26 mouse cellular contexts compared by ENCODE assay signal in genomic region chr2:129537360-129537759, GRCm38 (mm10). TPM values are rescaled to one million over a fixed set of nuclear protein-coding genes. Genes with fewer than 3 reads are reported as not detected.
DNase-seq lines count a peak whose midpoint lies in the region; ATAC-seq and TF ChIP-seq lines count a peak whose summit lies in the region.
"Had no signal": no experiment of that assay in that cellular context is flagged by ENCODE, and none has a peak within 500 bp of the region (broad histone marks: within the 10 kb centered on the region; RNA-seq: fewer than 3 reads in every experiment).

No protein-coding gene starts in this region.

- H3K4me3 ChIP-seq in midbrain, embryonic 10.5 days, result no peak overlapping the region
- no peak overlapping the region for H3K4me3 ChIP-seq in midbrain, postnatal 0 days (ENCODE audit: low read depth, low read length)
- H3K4me3 ChIP-seq in forebrain, embryonic 14.5 days (ENCODE audit: low read depth, low read length), result no peak overlapping the region
- no peak overlapping the region for H3K4me3 ChIP-seq in midbrain, embryonic 14.5 days (replicated peaks; ENCODE audit: low read depth, low read length)
- H3K4me3 ChIP-seq: embryonic facial prominence, embryonic 15.5 days; heart, adult 2 months had no signal

- 18% methylated on average over 7 of the region's 7 CpGs for WGBS in midbrain, embryonic 10.5 days
- WGBS in midbrain, postnatal 0 days, result 14% methylated on average over 7 of the region's 7 CpGs
- WGBS in forebrain, embryonic 14.5 days, result 6% methylated on average over 7 of the region's 7 CpGs
- WGBS in midbrain, embryonic 14.5 days, result 8% methylated on average over 7 of the region's 7 CpGs

- ATAC-seq in midbrain, postnatal 0 days (ENCODE audit: low FRiP score), result no peak
- no peak for ATAC-seq in forebrain, embryonic 14.5 days
- ATAC-seq in midbrain, embryonic 14.5 days (ENCODE audit: low FRiP score, low TSS enrichment), result no peak

- TF ChIP-seq CTCF in midbrain, postnatal 0 days (IDR thresholded peaks at IDR 0.05), result no peak

- H3K36me3 ChIP-seq in midbrain, embryonic 10.5 days, result no peaks in the 10 kb centered on the region
- no peaks in the 10 kb centered on the region for H3K36me3 ChIP-seq in midbrain, postnatal 0 days (ENCODE audit: insufficient read depth, low read length)
- H3K36me3 ChIP-seq in forebrain, embryonic 14.5 days (ENCODE audit: control insufficient read depth, insufficient read depth, low read length), result no peaks in the 10 kb centered on the region
- H3K36me3 ChIP-seq in midbrain, embryonic 14.5 days (ENCODE audit: control insufficient read depth, insufficient read depth, low read length), result no peaks in the 10 kb centered on the region
- H3K36me3 ChIP-seq: embryonic facial prominence, embryonic 15.5 days had no signal

- no peak overlapping the region for H3K9ac ChIP-seq in midbrain, postnatal 0 days (replicated peaks; ENCODE audit: low read length, poor library complexity, severe bottlenecking)
- 0 out of 2 replicates have a peak overlapping the region, but pooled peaks have one; percentile 2 for H3K9ac ChIP-seq in forebrain, embryonic 14.5 days (ENCODE audit: low read length)
- H3K9ac ChIP-seq in midbrain, embryonic 14.5 days (replicated peaks; ENCODE audit: low read length), result no peak overlapping the region
- H3K9ac ChIP-seq: embryonic facial prominence, embryonic 15.5 days had no signal

- H3K4me2 ChIP-seq in midbrain, postnatal 0 days (ENCODE audit: low read depth, low read length, poor library complexity, severe bottlenecking), result no peak overlapping the region
- no peak overlapping the region for H3K4me2 ChIP-seq in forebrain, embryonic 14.5 days (ENCODE audit: low read length)
- H3K4me2 ChIP-seq in midbrain, embryonic 14.5 days (ENCODE audit: low read length), result no peak overlapping the region
- H3K4me2 ChIP-seq: embryonic facial prominence, embryonic 15.5 days; liver, embryonic 11.5 days had no signal

- H3K9me3 ChIP-seq in midbrain, embryonic 10.5 days (replicated peaks), result no peaks in the 10 kb centered on the region
- no peaks in the 10 kb centered on the region for H3K9me3 ChIP-seq in midbrain, postnatal 0 days (ENCODE audit: low read length)
- H3K9me3 ChIP-seq in forebrain, embryonic 14.5 days (replicated peaks; ENCODE audit: control insufficient read depth, low read length), result no peaks in the 10 kb centered on the region
- H3K9me3 ChIP-seq in midbrain, embryonic 14.5 days (ENCODE audit: control insufficient read depth, low read length), result no peaks in the 10 kb centered on the region
- H3K9me3 ChIP-seq: embryonic facial prominence, embryonic 15.5 days had no signal

- H3K27me3 ChIP-seq in midbrain, embryonic 10.5 days (ENCODE audit: low read depth, poor library complexity, severe bottlenecking), result peaks cover 5% of the 10 kb centered on the region; the same call in 1 of the 2 replicates
- H3K27me3 ChIP-seq in midbrain, postnatal 0 days (ENCODE audit: insufficient read depth, low read length), result no peaks in the 10 kb centered on the region
- no peaks in the 10 kb centered on the region for H3K27me3 ChIP-seq in forebrain, embryonic 14.5 days (replicated peaks; ENCODE audit: control insufficient read depth, insufficient read depth, low read length)
- H3K27me3 ChIP-seq in midbrain, embryonic 14.5 days (ENCODE audit: control insufficient read depth, insufficient read depth, low read length), result no peaks in the 10 kb centered on the region
- H3K27me3 ChIP-seq: embryonic facial prominence, embryonic 15.5 days had no signal

- DNase-seq in heart, adult 11 months, result peak; percentile 79
- no peak for DNase-seq in heart, postnatal 4 days
- DNase-seq in midbrain, embryonic 10.5 days (ENCODE audit: low spot score), result no peak
- DNase-seq in midbrain, postnatal 0 days (ENCODE audit: low spot score), result no peak
- no peak for DNase-seq in forebrain, embryonic 14.5 days (ENCODE audit: low spot score)
- no peak for DNase-seq in midbrain, embryonic 14.5 days
- DNase-seq in lung, postnatal 25 days (ENCODE audit: low spot score), result no peak
- DNase-seq: adrenal gland, adult 2 months; B cell, adult 2 months; gastrocnemius, postnatal 25 days; kidney, adult 18-20 months; kidney, postnatal 10 days; lung, adult 18-20 months; lung, postnatal 10 days; right cerebral cortex, postnatal 25 days; spleen, adult 18-20 months had no signal

- H3K4me1 ChIP-seq in midbrain, embryonic 10.5 days, result peaks cover 34% of the 10 kb centered on the region
- H3K4me1 ChIP-seq in midbrain, postnatal 0 days (ENCODE audit: insufficient read depth, low read length), result peaks cover 9% of the 10 kb centered on the region
- peaks cover 3% of the 10 kb centered on the region; the same call in 1 of the 2 replicates for H3K4me1 ChIP-seq in forebrain, embryonic 14.5 days (ENCODE audit: control insufficient read depth, insufficient read depth, low read length)
- H3K4me1 ChIP-seq in midbrain, embryonic 14.5 days (ENCODE audit: control insufficient read depth, insufficient read depth, low read length), result peaks cover 19% of the 10 kb centered on the region
- H3K4me1 ChIP-seq: embryonic facial prominence, embryonic 15.5 days had no signal

- H3K27ac ChIP-seq in midbrain, embryonic 10.5 days (replicated peaks), result peak overlapping the region; percentile 69
- H3K27ac ChIP-seq in midbrain, postnatal 0 days (ENCODE audit: low read depth, low read length), result no peak overlapping the region
- no peak overlapping the region for H3K27ac ChIP-seq in forebrain, embryonic 14.5 days (ENCODE audit: low read depth, low read length)
- H3K27ac ChIP-seq in midbrain, embryonic 14.5 days (replicated peaks; ENCODE audit: low read depth, low read length), result 0 out of 2 replicates have a peak overlapping the region, but pooled peaks have one; percentile 1
- H3K27ac ChIP-seq: embryonic facial prominence, embryonic 15.5 days; heart, adult 2 months had no signal

RNA-seq across cellular contexts. Expression of gene F830045P16Rik, which starts 1.0 kb away (rescaled TPM):
- not detected for total RNA-seq in heart, postnatal 4 days (2021)
- not detected in 2 replicates for polyA plus RNA-seq in midbrain, embryonic 10.5 days (2016; fragmentation: Nextera tagmentation; extraction: Ambion mirVana)
- total RNA-seq in midbrain, postnatal 0 days (2014; rRNA removed), result 0.16 TPM in 1 of 2 replicates, not detected in the other
- not detected in 2 replicates for polyA plus RNA-seq in midbrain, postnatal 0 days (2015; fragmentation: Nextera tagmentation; extraction: Ambion mirVana)
- polyA plus RNA-seq in forebrain, embryonic 14.5 days (2014; fragmentation: Nextera tagmentation; extraction: Ambion mirVana), result not detected in 2 replicates
- polyA plus RNA-seq in midbrain, embryonic 14.5 days (2014; fragmentation: Nextera tagmentation; extraction: Ambion mirVana), result not detected in 2 replicates
- total RNA-seq: adrenal gland, adult 2 months; adrenal gland, postnatal 4 days; gastrocnemius, postnatal 25 days; heart, postnatal 25 days; megakaryocyte progenitor cell, adult 5-6 weeks; MEL had no signal
- polyA plus RNA-seq: adrenal gland, adult 2 months; heart, adult 2 months; heart, embryonic 14.5 days; limb, embryonic 11.5 days; liver, embryonic 11.5 days; thymus, postnatal 0 days had no signal

RNA-seq across cellular contexts. Expression of gene Sirpa, which starts 55.3 kb away (rescaled TPM):
- total RNA-seq in heart, postnatal 4 days (2021), result 10 to 100 TPM; 22.4 to 23.0 TPM
- polyA plus RNA-seq in midbrain, embryonic 10.5 days (2016; fragmentation: Nextera tagmentation; extraction: Ambion mirVana), result 15.7 and 16.0 TPM in 2 replicates
- total RNA-seq in midbrain, postnatal 0 days (2014; rRNA removed), result 109 and 126 TPM in 2 replicates
- 52.2 and 55.7 TPM in 2 replicates for polyA plus RNA-seq in midbrain, postnatal 0 days (2015; fragmentation: Nextera tagmentation; extraction: Ambion mirVana)
- 24.8 and 31.0 TPM in 2 replicates for polyA plus RNA-seq in forebrain, embryonic 14.5 days (2014; fragmentation: Nextera tagmentation; extraction: Ambion mirVana)
- 28.3 and 35.7 TPM in 2 replicates for polyA plus RNA-seq in midbrain, embryonic 14.5 days (2014; fragmentation: Nextera tagmentation; extraction: Ambion mirVana)
- total RNA-seq: MEL had no signal

Comparison
In these comparisons a context has a peak if more than half of its experiments do, and no peak if none do; other contexts are left out.
1. H3K27ac ChIP-seq: peak in midbrain, embryonic 10.5 days (single experiment) and midbrain, embryonic 14.5 days (single experiment); none in midbrain, postnatal 0 days (single experiment) and forebrain, embryonic 14.5 days (single experiment).